Mouse (Mus musculus) thymus, postnatal 4 days (tissue): ENCODE measurements at regions not wholly inside any gene's neighbourhood (a gene's known extent, or its start where the extent isn't known, plus 50 kb on each side); places are given as distances from the start of the nearest gene placed in this dataset.

Source experiments
- DNase-seq: peaks from one replicate; pipeline ENCODE4 v3.0.0; 2021

DNA sequence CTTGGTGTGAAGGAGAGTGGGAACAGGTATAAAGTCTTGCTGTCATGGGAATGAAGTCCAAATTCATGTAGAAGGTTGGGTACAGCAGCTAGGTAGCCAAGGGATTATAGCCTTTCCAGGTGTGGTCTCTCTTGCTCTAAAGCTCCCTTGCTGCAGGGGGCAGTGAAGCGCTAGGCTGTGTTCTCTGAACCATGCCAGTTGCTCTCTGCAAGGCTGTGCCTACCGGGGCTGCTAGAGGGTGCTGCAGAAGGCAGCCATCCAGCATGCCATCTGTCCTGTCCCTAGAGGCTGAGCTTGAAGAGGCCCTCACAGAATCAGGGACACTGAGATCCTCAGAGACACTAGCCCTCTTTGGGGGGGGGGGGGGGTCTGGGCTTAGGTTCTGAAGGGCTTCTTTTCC is 50.6 kb upstream of the Shank2 start:
- DNase-seq, result peak; percentile 56
